Mouse (Mus musculus): Measurements from ENCODE around the gene Heatr3.

The Heatr3 gene

DNA sequence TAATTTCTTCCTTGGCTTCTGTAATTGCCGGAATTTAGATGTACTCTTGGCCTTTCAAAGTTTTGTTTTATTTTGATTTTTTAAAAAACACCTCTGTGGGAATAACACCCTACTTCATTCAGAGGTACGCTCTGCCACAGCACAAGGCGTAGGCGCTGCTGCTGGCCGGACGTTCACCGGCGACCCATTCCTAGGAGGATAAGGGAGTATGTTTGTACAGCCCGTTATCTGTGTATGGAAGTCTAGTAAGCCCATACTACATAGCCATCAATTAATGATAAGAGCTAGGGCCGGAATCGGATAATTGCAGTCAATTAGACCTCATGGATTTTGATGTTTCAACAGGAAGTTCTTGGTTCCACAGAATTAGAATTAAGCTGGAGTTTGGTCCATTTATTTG, 18.6 kb upstream of the Heatr3 start:
- TF ChIP-seq POU5F1 (IDR thresholded peaks at IDR 0.05; ENCODE audit: borderline replicate concordance, low read length), result no peak
- H3K9me3 ChIP-seq (ENCODE audit: low read length), result no peaks in the 10 kb centered on the region
- no peaks in the 10 kb centered on the region for H3K27me3 ChIP-seq (ENCODE audit: insufficient read depth, low read length)
- peaks cover 18% of the 10 kb centered on the region for H3K4me1 ChIP-seq (replicated peaks; ENCODE audit: low read depth, low read length)
- H3K4me3 ChIP-seq (replicated peaks; ENCODE audit: low read length), result peak overlapping the region; percentile 96
- H3K36me3 ChIP-seq (ENCODE audit: insufficient read depth, low read length), result peaks cover 16% of the 10 kb centered on the region

DNA sequence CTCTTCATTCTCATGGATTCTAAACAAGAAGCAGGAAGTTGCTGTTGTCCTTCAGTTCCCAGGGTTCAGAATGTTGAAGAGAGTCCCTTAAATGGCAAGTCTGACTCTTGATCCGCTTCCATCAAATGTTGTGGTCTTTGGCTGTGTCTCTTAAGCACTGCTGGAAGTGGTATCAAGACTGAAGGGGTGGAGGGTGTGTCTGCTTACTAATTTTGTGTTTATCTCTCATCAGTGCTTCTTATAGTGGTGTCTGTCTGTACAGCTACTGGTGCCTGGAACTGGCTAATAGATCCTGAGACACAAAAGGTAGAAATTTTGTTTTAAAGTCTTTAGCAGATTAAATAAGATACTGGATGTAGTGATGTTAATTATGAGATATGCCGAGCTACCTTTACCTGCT, 12.8 kb upstream of the Heatr3 start:
- H3K9me3 ChIP-seq (ENCODE audit: low read length), result no peaks in the 10 kb centered on the region
- no peak overlapping the region for H3K4me3 ChIP-seq (replicated peaks; ENCODE audit: low read length)
- H3K4me1 ChIP-seq (replicated peaks; ENCODE audit: low read depth, low read length), result peaks cover 12% of the 10 kb centered on the region
- no peaks in the 10 kb centered on the region for H3K27me3 ChIP-seq (ENCODE audit: insufficient read depth, low read length)
- no peak for TF ChIP-seq POU5F1 (IDR thresholded peaks at IDR 0.05; ENCODE audit: borderline replicate concordance, low read length)
- no peak for TF ChIP-seq NANOG (IDR thresholded peaks at IDR 0.05; ENCODE audit: borderline replicate concordance, low read length)
- TF ChIP-seq CTCF (conservative IDR thresholded peaks at IDR 0.05; ENCODE audit: low read length), result no peak
- H3K36me3 ChIP-seq (ENCODE audit: insufficient read depth, low read length), result peaks cover 64% of the 10 kb centered on the region

GRCm38 (mm10) chr8:88129397-88129796, 8.3 kb upstream of the Heatr3 start:
- Histone ChIP-seq H3K4me1 (replicated peaks; ENCODE audit: low read depth, low read length) (no peaks in the 10 kb centered on the region), H3K4me3 (replicated peaks; ENCODE audit: low read length) (no peak overlapping the region), H3K27me3 (ENCODE audit: insufficient read depth, low read length) (no peaks in the 10 kb centered on the region), H3K36me3 (ENCODE audit: insufficient read depth, low read length) (peaks cover 89% of the 10 kb centered on the region), H3K9me3 (ENCODE audit: low read length) (no peaks in the 10 kb centered on the region)
- no peak for TF ChIP-seq CTCF (conservative IDR thresholded peaks at IDR 0.05; ENCODE audit: low read length)
- no peak for TF ChIP-seq NANOG (IDR thresholded peaks at IDR 0.05; ENCODE audit: borderline replicate concordance, low read length)
- no peak for TF ChIP-seq POU5F1 (IDR thresholded peaks at IDR 0.05; ENCODE audit: borderline replicate concordance, low read length)

GRCm38 (mm10) chr8:88130754-88131317, 6.8 kb upstream of the Heatr3 start:
- H3K9me3 ChIP-seq (ENCODE audit: low read length), result no peaks in the 10 kb centered on the region
- TF ChIP-seq NANOG (IDR thresholded peaks at IDR 0.05; ENCODE audit: borderline replicate concordance, low read length) (no peak), POU5F1 (IDR thresholded peaks at IDR 0.05; ENCODE audit: borderline replicate concordance, low read length) (no peak), CTCF (conservative IDR thresholded peaks at IDR 0.05; ENCODE audit: low read length) (no peak)
- peaks cover 90% of the 10 kb centered on the region for H3K36me3 ChIP-seq (ENCODE audit: insufficient read depth, low read length)
- no peak overlapping the region for H3K4me3 ChIP-seq (replicated peaks; ENCODE audit: low read length)
- no peaks in the 10 kb centered on the region for H3K27me3 ChIP-seq (ENCODE audit: insufficient read depth, low read length)
- no peaks in the 10 kb centered on the region for H3K4me1 ChIP-seq (replicated peaks; ENCODE audit: low read depth, low read length)

GRCm38 (mm10) chr8:88139256-88139655, 1.6 kb downstream of the Heatr3 start:
- peaks cover 24% of the 10 kb centered on the region for H3K4me1 ChIP-seq (replicated peaks; ENCODE audit: low read depth, low read length)
- H3K36me3 ChIP-seq (ENCODE audit: insufficient read depth, low read length), result peaks cover 60% of the 10 kb centered on the region
- H3K9me3 ChIP-seq (ENCODE audit: low read length), result no peaks in the 10 kb centered on the region
- no peak overlapping the region for H3K4me3 ChIP-seq (replicated peaks; ENCODE audit: low read length)
- TF ChIP-seq NANOG (IDR thresholded peaks at IDR 0.05; ENCODE audit: borderline replicate concordance, low read length) (no peak), POU5F1 (IDR thresholded peaks at IDR 0.05; ENCODE audit: borderline replicate concordance, low read length) (no peak), CTCF (conservative IDR thresholded peaks at IDR 0.05; ENCODE audit: low read length) (no peak)
- H3K27me3 ChIP-seq (ENCODE audit: insufficient read depth, low read length), result no peaks in the 10 kb centered on the region

DNA sequence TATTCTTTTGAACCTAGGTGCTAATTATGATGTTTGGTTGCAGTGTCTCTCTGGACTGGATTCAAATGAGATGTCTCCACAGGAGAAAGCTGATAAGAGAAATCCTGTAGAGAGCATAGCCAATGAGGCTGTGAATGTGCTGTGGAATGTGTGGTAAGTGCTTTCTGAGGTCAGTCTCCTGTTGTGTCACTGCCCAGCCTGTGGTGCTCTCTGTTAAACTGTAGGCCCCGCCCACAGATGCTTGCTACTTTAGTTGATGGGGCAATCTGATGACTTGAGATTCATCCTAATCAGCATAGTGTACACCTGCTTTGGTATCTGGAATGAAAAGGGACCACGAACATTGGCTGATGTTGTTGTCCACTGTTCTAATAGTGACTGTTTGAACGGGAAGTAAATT, 4.0 kb downstream of the Heatr3 start:
- TF ChIP-seq NANOG (IDR thresholded peaks at IDR 0.05; ENCODE audit: borderline replicate concordance, low read length) (no peak), POU5F1 (IDR thresholded peaks at IDR 0.05; ENCODE audit: borderline replicate concordance, low read length) (no peak), CTCF (conservative IDR thresholded peaks at IDR 0.05; ENCODE audit: low read length) (no peak)

DNA sequence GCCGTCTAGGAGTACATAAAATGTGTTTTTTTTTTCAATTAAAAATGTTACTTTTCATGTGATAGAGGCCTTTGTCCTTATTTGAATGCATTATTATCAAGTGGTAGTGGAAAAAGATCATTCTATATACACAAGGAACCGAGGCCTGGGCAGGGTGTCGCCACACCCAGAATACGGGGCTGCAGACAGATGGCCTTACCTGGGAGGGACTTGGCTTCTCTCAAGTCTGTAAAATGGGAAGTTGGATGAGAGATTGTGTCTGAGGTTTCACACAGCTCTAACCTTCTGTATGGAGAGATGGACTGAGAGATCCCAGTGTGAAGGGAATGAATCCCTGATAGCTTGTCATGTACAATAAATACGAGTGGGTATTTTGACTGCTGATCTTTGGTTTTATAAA, 6.4 kb downstream of the Heatr3 start:
- no peak overlapping the region for H3K4me3 ChIP-seq (replicated peaks; ENCODE audit: low read length)
- no peaks in the 10 kb centered on the region for H3K27me3 ChIP-seq (ENCODE audit: insufficient read depth, low read length)
- H3K4me1 ChIP-seq (replicated peaks; ENCODE audit: low read depth, low read length), result peaks cover 12% of the 10 kb centered on the region
- H3K9me3 ChIP-seq (ENCODE audit: low read length), result no peaks in the 10 kb centered on the region
- H3K36me3 ChIP-seq (ENCODE audit: insufficient read depth, low read length), result peaks cover 65% of the 10 kb centered on the region
- TF ChIP-seq NANOG (IDR thresholded peaks at IDR 0.05; ENCODE audit: borderline replicate concordance, low read length), result no peak
- no peak for TF ChIP-seq CTCF (conservative IDR thresholded peaks at IDR 0.05; ENCODE audit: low read length)
- no peak for TF ChIP-seq POU5F1 (IDR thresholded peaks at IDR 0.05; ENCODE audit: borderline replicate concordance, low read length)

More for the DNA sequence above, 4.0 kb downstream of the Heatr3 start:
- Histone ChIP-seq H3K27me3 (ENCODE audit: insufficient read depth, low read length) (no peaks in the 10 kb centered on the region), H3K9me3 (ENCODE audit: low read length) (no peaks in the 10 kb centered on the region), H3K4me1 (replicated peaks; ENCODE audit: low read depth, low read length) (peaks cover 24% of the 10 kb centered on the region), H3K4me3 (replicated peaks; ENCODE audit: low read length) (no peak overlapping the region), H3K36me3 (ENCODE audit: insufficient read depth, low read length) (peaks cover 50% of the 10 kb centered on the region)

GRCm38 (mm10) chr8:88150910-88151371, 13.3 kb downstream of the Heatr3 start:
- H3K4me1 ChIP-seq (replicated peaks; ENCODE audit: low read depth, low read length), result no peaks in the 10 kb centered on the region
- H3K9me3 ChIP-seq (ENCODE audit: low read length), result no peaks in the 10 kb centered on the region
- TF ChIP-seq POU5F1 (IDR thresholded peaks at IDR 0.05; ENCODE audit: borderline replicate concordance, low read length), result no peak
- TF ChIP-seq CTCF (conservative IDR thresholded peaks at IDR 0.05; ENCODE audit: low read length), result no peak
- TF ChIP-seq NANOG (IDR thresholded peaks at IDR 0.05; ENCODE audit: borderline replicate concordance, low read length), result no peak

More at GRCm38 (mm10) chr8:88150910-88151371, 13.3 kb downstream of the Heatr3 start:
- no peak overlapping the region for H3K4me3 ChIP-seq (replicated peaks; ENCODE audit: low read length)
- peaks cover 69% of the 10 kb centered on the region for H3K36me3 ChIP-seq (ENCODE audit: insufficient read depth, low read length)
- no peaks in the 10 kb centered on the region for H3K27me3 ChIP-seq (ENCODE audit: insufficient read depth, low read length)
